Mouse (Mus musculus) left cerebral cortex, adult 11 months (tissue): Measurements from ENCODE around the gene Cd55b.
"Not testable (repeated sequence)": the region's sequence is repeated elsewhere in the genome, so short reads cannot be mapped to it uniquely, and the experiment has no call there.

Experiments used
- DNase-seq: peaks from one replicate; pipeline ENCODE4 v3.0.0; 2022; ENCODE audit warnings: low spot score

Cd55b gene

GRCm38 (mm10) chr1:130422664-130423111 is at the start of gene Cd55b:
Gene Cd55b, minus strand, starts transcription at chr1:130423009.
- no peak for DNase-seq

GRCm38 (mm10) chr1:130470074-130470473 is 47.3 kb upstream of the Cd55b start:
- DNase-seq = no peak

- DNase-seq = no peak
These were observed 44.6 kb upstream of the Cd55b start for GRCm38 (mm10) chr1:130467453-130467852.

- no peak for DNase-seq
These were observed 41.4 kb upstream of the Cd55b start for GRCm38 (mm10) chr1:130464173-130464572.

- no peak for DNase-seq
These were observed 40.1 kb upstream of the Cd55b start for GRCm38 (mm10) chr1:130462867-130463266.

- peak; percentile 61 for DNase-seq
These were observed 39.5 kb upstream of the Cd55b start, which contains the start of gene Cd55 for GRCm38 (mm10) chr1:130462084-130462861. Gene Cd55, minus strand, starts transcription at chr1:130462744.

- no peak for DNase-seq
These were observed 32.3 kb upstream of the Cd55b start for GRCm38 (mm10) chr1:130455111-130455510.

GRCm38 (mm10) chr1:130442930-130443329 is 20.1 kb upstream of the Cd55b start:
- not testable (repeated sequence) for DNase-seq

GRCm38 (mm10) chr1:130430920-130431319 is 8.1 kb upstream of the Cd55b start:
- DNase-seq = no peak

- not testable (repeated sequence) for DNase-seq
These were observed 5.9 kb upstream of the Cd55b start for GRCm38 (mm10) chr1:130428667-130429066.

- DNase-seq = not testable (repeated sequence)
These were observed 4.5 kb upstream of the Cd55b start for GRCm38 (mm10) chr1:130427175-130427853.

GRCm38 (mm10) chr1:130422033-130422432 is 776 bp downstream of the Cd55b start:
- not testable (repeated sequence) for DNase-seq

- not testable (repeated sequence) for DNase-seq
These were observed 25.7 kb downstream of the Cd55b start for GRCm38 (mm10) chr1:130397109-130397508.

GRCm38 (mm10) chr1:130387282-130387681 is 35.5 kb downstream of the Cd55b start:
- DNase-seq = not testable (repeated sequence)

- DNase-seq = no peak
These were observed 44.9 kb downstream of the Cd55b start for GRCm38 (mm10) chr1:130377726-130378429.

- DNase-seq = no peak
These were observed 48.5 kb downstream of the Cd55b start for GRCm38 (mm10) chr1:130374173-130374785.

GRCm38 (mm10) chr1:130373398-130374083 is 49.3 kb downstream of the Cd55b start:
- DNase-seq = no peak

- peak; percentile 42 for DNase-seq
These were observed 50.8 kb downstream of the Cd55b start for GRCm38 (mm10) chr1:130371895-130372528.

- no peak for DNase-seq
These were observed 51.5 kb downstream of the Cd55b start for GRCm38 (mm10) chr1:130371291-130371690.

- DNase-seq = no peak
These were observed 72.7 kb downstream of the Cd55b start for GRCm38 (mm10) chr1:130350077-130350635.

GRCm38 (mm10) chr1:130342429-130342828 is 80.4 kb downstream of the Cd55b start:
- no peak for DNase-seq
